Mouse (Mus musculus) liver, adult (tissue): ENCODE results near the gene Adamts9.

Experiments
- GATA4 ChIP-seq: IDR thresholded peaks from 2 replicates; pipeline ENCODE4 v1.6.1; 2014; ENCODE audit warnings: mild to moderate bottlenecking, low read length; ENCODE audit not compliant: insufficient replicate concordance

Adamts9 gene

GRCm38 (mm10) chr6:92811566-92811965, 131.7 kb downstream of the Adamts9 start:
- no peak for TF ChIP-seq GATA4

- TF ChIP-seq GATA4 = no peak
Observed at GRCm38 (mm10) chr6:92810628-92811027, 132.7 kb downstream of the Adamts9 start.

- no peak for TF ChIP-seq GATA4
Observed at GRCm38 (mm10) chr6:92809818-92810217, 133.5 kb downstream of the Adamts9 start.

GRCm38 (mm10) chr6:92804254-92804971, 138.9 kb downstream of the Adamts9 start:
- TF ChIP-seq GATA4 = no peak

- no peak for TF ChIP-seq GATA4
Observed at GRCm38 (mm10) chr6:92803213-92803612, 140.1 kb downstream of the Adamts9 start.

- no peak for TF ChIP-seq GATA4
Observed at GRCm38 (mm10) chr6:92802421-92802820, 140.9 kb downstream of the Adamts9 start.

GRCm38 (mm10) chr6:92801462-92801861, 141.8 kb downstream of the Adamts9 start:
- TF ChIP-seq GATA4 = no peak

GRCm38 (mm10) chr6:92793804-92794203, 149.5 kb downstream of the Adamts9 start:
- TF ChIP-seq GATA4 = no peak

GRCm38 (mm10) chr6:92787376-92787712, 155.9 kb downstream of the Adamts9 start:
- no peak for TF ChIP-seq GATA4

GRCm38 (mm10) chr6:92786701-92787375, 156.5 kb downstream of the Adamts9 start:
- no peak for TF ChIP-seq GATA4

GRCm38 (mm10) chr6:92784782-92785181, 158.5 kb downstream of the Adamts9 start:
- no peak for TF ChIP-seq GATA4

- no peak for TF ChIP-seq GATA4
Observed at GRCm38 (mm10) chr6:92781446-92781845, 161.8 kb downstream of the Adamts9 start.

GRCm38 (mm10) chr6:92779935-92780205, 163.4 kb downstream of the Adamts9 start:
- TF ChIP-seq GATA4 = no peak

- no peak for TF ChIP-seq GATA4
Observed at GRCm38 (mm10) chr6:92779140-92779934, 164.0 kb downstream of the Adamts9 start.

GRCm38 (mm10) chr6:92776356-92776755, 166.9 kb downstream of the Adamts9 start:
- TF ChIP-seq GATA4 = no peak

- TF ChIP-seq GATA4 = no peak
Observed at GRCm38 (mm10) chr6:92762372-92762771, 180.9 kb downstream of the Adamts9 start.
